8 mouse cellular contexts compared by ENCODE assay signal in genomic region chr7:90028888-90029547, GRCm38 (mm10). TPM values are rescaled to one million over a fixed set of nuclear protein-coding genes. Genes with fewer than 3 reads are reported as not detected.
DNase-seq lines count a peak whose midpoint lies in the region; ATAC-seq and TF ChIP-seq lines count a peak whose summit lies in the region.

No protein-coding gene starts in this region.

- peak overlapping the region; percentile 86 for H3K27ac ChIP-seq in forebrain, postnatal 0 days (ENCODE audit: low read depth, low read length)
- peak overlapping the region; percentile 80 for H3K27ac ChIP-seq in hindbrain, embryonic 14.5 days
- peak overlapping the region; percentile 61 for H3K27ac ChIP-seq in midbrain, embryonic 16.5 days (ENCODE audit: low read length)

- no peak for TF ChIP-seq CTCF in forebrain, postnatal 0 days (IDR thresholded peaks at IDR 0.05; ENCODE audit: low read depth)

- H3K4me2 ChIP-seq in forebrain, postnatal 0 days (ENCODE audit: low read depth) = peak overlapping the region; percentile 34
- H3K4me2 ChIP-seq in hindbrain, embryonic 14.5 days (replicated peaks) = peak overlapping the region; percentile 30
- peak overlapping the region; percentile 35 for H3K4me2 ChIP-seq in midbrain, embryonic 16.5 days (ENCODE audit: low read length)

- ATAC-seq in forebrain, postnatal 0 days = peak; percentile 95
- ATAC-seq in hindbrain, embryonic 14.5 days (ENCODE audit: low FRiP score) = peak; percentile 89
- peak; percentile 95 for ATAC-seq in midbrain, embryonic 16.5 days

- H3K4me3 ChIP-seq in forebrain, postnatal 0 days (ENCODE audit: low read depth, low read length) = no peak overlapping the region
- H3K4me3 ChIP-seq in hindbrain, embryonic 14.5 days (replicated peaks; ENCODE audit: low read length) = no peak overlapping the region
- no peak overlapping the region; the same call in 1 of the 2 replicates for H3K4me3 ChIP-seq in midbrain, embryonic 16.5 days (ENCODE audit: low read depth, low read length)

- H3K9ac ChIP-seq in forebrain, postnatal 0 days = peak overlapping the region; percentile 41; the same call in 1 of the 2 replicates
- peak overlapping the region; percentile 41; the same call in 1 of the 2 replicates for H3K9ac ChIP-seq in hindbrain, embryonic 14.5 days
- H3K9ac ChIP-seq in midbrain, embryonic 16.5 days (ENCODE audit: low read depth, low read length) = no peak overlapping the region

- intact Hi-C loops in left cerebral cortex, postnatal 25 days (cut with DNase I) = no loop called here

- H3K4me1 ChIP-seq in forebrain, postnatal 0 days (ENCODE audit: insufficient read depth) = peaks cover 21% of the 10 kb centered on the region
- peaks cover 21% of the 10 kb centered on the region for H3K4me1 ChIP-seq in hindbrain, embryonic 14.5 days (replicated peaks; ENCODE audit: control insufficient read depth, insufficient read depth, low read length)
- peaks cover 23% of the 10 kb centered on the region for H3K4me1 ChIP-seq in midbrain, embryonic 16.5 days (ENCODE audit: control insufficient read depth, insufficient read depth, low read length)

- peak; percentile 51 for DNase-seq in adrenal gland, adult 2 months
- no peak for DNase-seq in adrenal gland, postnatal 4 days (ENCODE audit: low spot score in 2 of 2)
- DNase-seq in cerebellum, adult 18-20 months = peak; percentile 82 to 88
- DNase-seq in forebrain, postnatal 0 days = peak; percentile 91
- peak; percentile 71 for DNase-seq in hindbrain, embryonic 14.5 days (ENCODE audit: low spot score)
- peak; percentile 54 to 73 for DNase-seq in left cerebral cortex, postnatal 25 days (ENCODE audit: low spot score in 2 of 2)
- DNase-seq in urinary bladder, postnatal 36 days (ENCODE audit: low spot score in 2 of 2) = no peak

- 3% methylated on average over 8 of the region's 8 CpGs for WGBS in forebrain, postnatal 0 days
- 6% methylated on average over 8 of the region's 8 CpGs for WGBS in hindbrain, embryonic 14.5 days
- 3% methylated on average over 8 of the region's 8 CpGs for WGBS in midbrain, embryonic 16.5 days

- H3K36me3 ChIP-seq in forebrain, postnatal 0 days (ENCODE audit: insufficient read depth) = no peaks in the 10 kb centered on the region
- H3K36me3 ChIP-seq in hindbrain, embryonic 14.5 days (replicated peaks; ENCODE audit: control insufficient read depth, insufficient read depth) = no peaks in the 10 kb centered on the region
- no peaks in the 10 kb centered on the region for H3K36me3 ChIP-seq in midbrain, embryonic 16.5 days (ENCODE audit: control insufficient read depth, insufficient read depth, low read length)

- H3K9me3 ChIP-seq in forebrain, postnatal 0 days (ENCODE audit: low read length) = 0 out of 2 replicates have a peak, but pooled peaks cover 3% of the 10 kb centered on the region
- H3K9me3 ChIP-seq in hindbrain, embryonic 14.5 days (ENCODE audit: control insufficient read depth, low read length) = no peaks in the 10 kb centered on the region
- H3K9me3 ChIP-seq in midbrain, embryonic 16.5 days (replicated peaks; ENCODE audit: control insufficient read depth, low read length, poor library complexity, severe bottlenecking) = no peaks in the 10 kb centered on the region

- no peaks in the 10 kb centered on the region for H3K27me3 ChIP-seq in forebrain, postnatal 0 days (ENCODE audit: insufficient read depth, low read length)
- H3K27me3 ChIP-seq in hindbrain, embryonic 14.5 days (ENCODE audit: control insufficient read depth, insufficient read depth, low read length) = no peaks in the 10 kb centered on the region
- no peaks in the 10 kb centered on the region for H3K27me3 ChIP-seq in midbrain, embryonic 16.5 days (ENCODE audit: control insufficient read depth, insufficient read depth, low read depth, low read length)

RNA-seq across cellular contexts. Expression of gene Eed, which starts 48.2 kb away (rescaled TPM):
- 10 to 100 TPM; 49.3 to 71.0 TPM for total RNA-seq in adrenal gland, adult 2 months (2021)
- polyA plus RNA-seq in adrenal gland, adult 2 months (2012; rRNA removed) = 5.7 and 10.6 TPM in 2 replicates
- total RNA-seq in adrenal gland, postnatal 4 days (2021) = 10 to 100 TPM; 69.7 to 77.9 TPM
- 22.2 and 28.5 TPM in 2 replicates for total RNA-seq in forebrain, postnatal 0 days (2014; rRNA removed)
- polyA plus RNA-seq in forebrain, postnatal 0 days (2015; fragmentation: Nextera tagmentation; extraction: Ambion mirVana) = 18.1 and 20.7 TPM in 2 replicates
- polyA plus RNA-seq in hindbrain, embryonic 14.5 days (2014; fragmentation: Nextera tagmentation; extraction: Ambion mirVana) = 27.8 and 30.9 TPM in 2 replicates
- 10 to 100 TPM; 33.2 to 37.1 TPM for total RNA-seq in left cerebral cortex, postnatal 25 days (2021)
- 24.4 and 25.7 TPM in 2 replicates for polyA plus RNA-seq in midbrain, embryonic 16.5 days (2015; fragmentation: Nextera tagmentation; extraction: Ambion mirVana)

Comparison
In these comparisons a context has a peak if more than half of its experiments do, and no peak if none do; other contexts are left out.
1. DNase-seq: peak in adrenal gland, adult 2 months (single experiment), cerebellum, adult 18-20 months (2 of 2), forebrain, postnatal 0 days (single experiment), hindbrain, embryonic 14.5 days (single experiment) and left cerebral cortex, postnatal 25 days (2 of 2); none in adrenal gland, postnatal 4 days (0 of 2) and urinary bladder, postnatal 36 days (0 of 2).
2. Peak in every context shown above with its lines, with median percentiles within 50 percentile points of each other: ATAC-seq, H3K27ac ChIP-seq and H3K4me2 ChIP-seq.